Mouse (Mus musculus) layer of hippocampus, adult 18-20 months (tissue): Measurements from ENCODE around the gene Cldn3. TPM values are rescaled to one million over a fixed set of nuclear protein-coding genes. Genes with fewer than 3 reads are reported as not detected.

Experiments
- DNase-seq, 2 experiments: peaks; one replicate each; pipeline ENCODE4 v3.0.0; 2022; ENCODE audit warnings: low spot score in 2 of 2
- total RNA-seq, 2 experiments: library from RNA; stranded (reverse); gene quantifications; 2 replicates each; pipeline ENCODE4 v1.2.3; 2021

Gene Cldn3
- total RNA-seq, 2 experiments from 2014 or later = 0.43 to 1.6 TPM

- DNase-seq = no peak
Observed at GRCm38 (mm10) chr5:135032581-135032980, 46.6 kb downstream of the Cldn3 start.

GRCm38 (mm10) chr5:135034593-135034992, 48.6 kb downstream of the Cldn3 start:
- no peak for DNase-seq

GRCm38 (mm10) chr5:135035608-135036359, 49.8 kb downstream of the Cldn3 start:
- no peak for DNase-seq

Other genes with a start within 250 kb of the Cldn3 start
- 1 to 10 TPM; 7.1 to 8.2 TPM for gene Eln, start 238.9 kb upstream of the Cldn3 start, total RNA-seq
- not detected for gene Tmem270, start 79.5 kb upstream of the Cldn3 start, total RNA-seq
- not detected for gene Cldn13, start 70.7 kb upstream of the Cldn3 start, total RNA-seq
- gene Mettl27, start 53.8 kb upstream of the Cldn3 start, total RNA-seq = 1 to 10 TPM; 7.5 to 8.6 TPM
- not detected for gene Cldn4, start 39.3 kb upstream of the Cldn3 start, total RNA-seq
- 10 to 100 TPM; 27.8 to 29.5 TPM for gene Abhd11, start 22.9 kb downstream of the Cldn3 start, total RNA-seq
- 10 to 100 TPM; 91.5 to 97.8 TPM for gene Stx1a, start 37.3 kb downstream of the Cldn3 start, total RNA-seq
- gene Dnajc30, start 78.0 kb downstream of the Cldn3 start, total RNA-seq = 10 to 100 TPM; 40.1 to 43.4 TPM
- gene Bud23, start 78.7 kb downstream of the Cldn3 start, total RNA-seq = 10 to 100 TPM; 49.0 to 57.9 TPM
- gene Vps37d, start 92.1 kb downstream of the Cldn3 start, total RNA-seq = 10 to 100 TPM; 33.3 to 35.3 TPM
- 1 to 10 TPM; 4.7 to 4.9 TPM for gene Mlxipl, start 103.7 kb downstream of the Cldn3 start, total RNA-seq
- gene Tbl2, start 163.4 kb downstream of the Cldn3 start, total RNA-seq = 10 to 100 TPM; 30.4 to 31.5 TPM
- 10 to 100 TPM; 57.2 to 58.2 TPM for gene Bcl7b, start 182.1 kb downstream of the Cldn3 start, total RNA-seq
- gene Baz1b, start 201.1 kb downstream of the Cldn3 start, total RNA-seq = 10 to 100 TPM; 81.1 to 81.3 TPM